Mouse (Mus musculus) kidney, postnatal 14 days (tissue): ENCODE measurements around the gene Olfr572.
A peak's percentile ranks its signal among the peaks of the same experiment; 100 is the strongest.

ENCODE experiments used
- DNase-seq: peaks from one replicate; pipeline ENCODE4 v3.0.0; 2022; ENCODE audit warnings: mixed read lengths

The Olfr572 gene

GRCm38 (mm10) chr7:102924109-102924508 lies at the start of gene Olfr572:
Gene Olfr572, plus strand, starts transcription at chr7:102924409.
- no peak for DNase-seq

DNA sequence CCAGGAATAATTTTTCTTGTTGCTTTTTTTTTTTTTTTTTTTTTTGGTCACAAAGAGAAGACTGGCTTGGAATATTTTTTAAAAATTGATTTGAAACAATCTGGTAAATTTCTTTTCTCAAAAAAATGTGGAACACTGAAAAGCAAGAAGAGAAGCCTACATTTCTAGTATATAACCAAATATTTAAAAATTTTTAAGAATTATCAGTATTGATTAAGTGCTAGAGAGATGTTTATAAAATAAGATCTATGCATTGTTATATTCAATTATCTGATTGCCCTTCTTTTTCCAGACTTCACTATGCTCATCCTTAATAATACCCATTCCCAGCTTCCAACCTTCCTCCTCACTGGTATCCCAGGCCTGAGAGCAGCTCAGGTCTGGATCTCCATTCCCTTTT lies 47.4 kb upstream of the Olfr572 start, which contains the start of gene Olfr568:
Gene Olfr568, plus strand, starts transcription at position 301 of the 400 bp plus-strand sequence.
- no peak for DNase-seq

DNA sequence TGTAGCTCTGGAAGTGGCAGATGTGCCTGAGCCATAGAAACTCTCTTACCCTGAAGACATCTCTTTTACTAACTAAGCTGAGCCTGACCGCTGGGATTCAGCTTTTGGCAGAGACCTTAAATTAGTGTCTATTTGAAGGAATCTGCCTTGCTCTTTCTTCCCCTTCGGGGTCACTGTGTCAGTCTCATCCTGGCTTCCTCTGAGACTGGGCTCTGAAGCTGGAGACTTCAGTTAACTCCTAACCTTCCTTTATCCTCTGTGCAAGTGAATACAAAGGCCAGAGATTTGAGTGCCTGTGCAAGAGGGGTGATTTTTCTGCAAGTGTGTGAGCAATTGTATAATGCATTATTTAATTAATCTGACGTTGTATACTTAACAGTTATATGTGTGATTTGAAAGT lies 33.4 kb upstream of the Olfr572 start, which contains the start of gene Olfr569:
Gene Olfr569, minus strand, starts transcription at position 101 of the 400 bp plus-strand sequence.
- DNase-seq = no peak

- no peak for DNase-seq
Observed at GRCm38 (mm10) chr7:102915261-102915660, 8.9 kb upstream of the Olfr572 start.

GRCm38 (mm10) chr7:102916405-102916804 lies 7.8 kb upstream of the Olfr572 start:
- no peak for DNase-seq

GRCm38 (mm10) chr7:102917032-102917875 lies 7.0 kb upstream of the Olfr572 start, which contains the start of gene Olfr571:
Gene Olfr571, minus strand, starts transcription at chr7:102917536.
- no peak for DNase-seq

DNA sequence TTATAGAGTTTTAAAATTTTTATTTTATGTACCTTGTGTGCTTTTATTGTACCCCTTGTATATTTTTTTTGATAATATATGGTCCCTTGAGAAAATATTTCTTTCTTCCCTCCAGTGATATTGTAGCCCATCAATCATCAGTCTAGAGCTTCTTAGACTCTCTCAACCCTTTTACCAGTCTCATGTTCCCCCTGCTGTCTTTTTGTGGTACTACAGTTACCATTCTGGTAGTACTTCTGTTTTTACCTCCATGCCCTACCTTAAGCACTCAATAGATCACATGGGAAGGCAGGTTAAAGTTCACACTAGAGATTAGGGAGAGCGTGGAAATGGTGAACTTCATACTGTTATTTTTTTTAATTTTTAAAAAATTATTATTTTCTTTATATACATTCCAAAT lies 4.6 kb upstream of the Olfr572 start:
- peak; percentile 19 for DNase-seq

DNA sequence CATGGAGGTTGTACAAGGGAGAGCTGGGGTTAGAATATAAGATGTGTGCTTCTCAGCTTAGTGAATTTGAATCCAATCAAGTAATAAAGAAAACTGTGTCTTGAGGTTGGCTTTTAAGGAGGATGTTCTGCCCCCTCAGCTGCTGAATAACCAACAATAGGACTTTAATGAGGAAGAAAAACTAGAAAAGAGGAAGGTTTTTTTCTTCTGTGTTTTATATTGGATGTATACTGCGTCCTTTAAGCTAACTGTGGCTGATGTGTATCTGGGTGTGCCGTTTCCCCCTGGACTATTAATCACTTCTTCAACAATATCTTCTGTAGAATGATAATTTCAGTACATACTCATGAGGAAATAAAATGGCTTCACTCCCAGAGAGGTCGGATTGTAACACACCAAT lies 2.9 kb downstream of the Olfr572 start:
- DNase-seq = no peak

- DNase-seq = no peak
Observed at GRCm38 (mm10) chr7:102942475-102942874, 18.3 kb downstream of the Olfr572 start, which contains the start of gene Olfr573-ps1. Gene Olfr573-ps1, minus strand, starts transcription at chr7:102942575.

DNA sequence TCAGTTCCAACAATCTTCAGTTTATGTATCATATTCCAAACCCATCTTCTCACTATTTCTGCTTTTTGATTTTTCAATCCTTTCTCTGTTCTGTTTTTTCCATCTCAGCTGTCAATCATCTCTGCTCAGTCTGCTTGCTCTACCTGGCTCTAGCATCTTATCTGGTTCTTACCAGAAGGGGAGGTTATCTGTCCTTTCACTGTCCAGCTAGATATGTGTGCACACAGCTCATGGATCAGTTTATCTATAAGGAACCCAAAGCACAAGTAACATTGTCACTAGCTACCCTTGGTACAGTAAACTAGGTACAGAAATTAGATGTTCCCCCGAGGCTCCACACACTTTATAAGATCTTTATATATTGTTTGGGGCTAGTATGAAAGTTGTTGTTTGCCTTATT lies 19.2 kb downstream of the Olfr572 start:
- DNase-seq = no peak

DNA sequence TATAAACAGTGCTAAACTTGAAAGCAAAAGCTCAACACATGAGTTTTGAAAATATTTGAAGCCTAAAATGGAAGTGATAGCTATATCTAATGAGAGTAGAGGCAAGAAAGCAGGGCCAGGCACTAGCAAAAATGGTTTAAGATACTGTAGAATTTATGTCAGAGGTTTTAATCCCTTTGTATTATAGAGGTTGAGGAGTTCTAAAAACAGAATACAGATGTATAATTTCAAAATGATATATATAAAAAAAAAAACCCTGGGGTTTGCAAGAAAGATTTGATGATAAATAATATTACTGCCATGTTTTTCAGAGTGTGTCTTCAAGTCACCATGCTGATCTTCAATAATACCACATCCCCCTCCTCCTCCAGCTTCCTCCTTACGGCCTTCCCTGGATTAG lies 24.0 kb downstream of the Olfr572 start, which contains the start of gene Olfr574:
Gene Olfr574, plus strand, starts transcription at position 301 of the 400 bp plus-strand sequence.
- DNase-seq = no peak

DNA sequence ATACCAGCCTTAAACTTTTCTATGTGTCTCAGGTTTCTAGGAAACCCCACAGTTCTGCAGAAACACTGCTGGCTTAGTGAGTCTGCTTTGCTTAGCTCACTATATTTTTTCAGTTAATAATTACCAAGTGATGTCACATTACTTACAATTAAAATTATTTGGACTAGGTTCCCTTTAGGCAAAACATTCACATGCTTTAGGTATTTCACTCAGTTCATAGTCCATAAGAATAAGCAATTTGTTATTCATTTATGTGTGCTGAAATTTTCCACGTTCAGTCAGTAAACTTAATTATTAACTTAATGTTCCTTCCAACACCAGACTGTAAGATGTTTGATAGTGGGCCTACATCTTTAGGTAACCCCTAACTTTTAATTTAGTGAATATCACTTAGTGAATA lies 26.5 kb downstream of the Olfr572 start:
- no peak for DNase-seq

DNA sequence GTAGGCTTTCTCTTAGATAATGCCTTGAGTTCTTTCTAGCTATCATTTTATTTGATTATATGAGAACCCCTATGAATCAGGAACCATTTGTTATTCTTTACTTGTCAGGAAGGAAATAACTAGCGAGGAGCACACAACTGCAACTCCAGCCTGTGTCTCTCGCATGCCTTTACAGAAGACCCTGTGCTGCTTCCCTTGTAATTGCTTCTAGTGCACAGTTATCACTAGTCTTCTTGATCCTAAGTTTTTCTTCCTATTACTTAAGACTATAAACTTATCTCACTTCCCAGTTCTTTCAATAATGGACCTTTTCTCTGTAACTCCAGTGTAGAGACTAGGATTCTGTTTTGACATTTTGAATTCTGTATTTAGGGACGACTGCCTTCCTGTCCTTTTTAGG lies 33.9 kb downstream of the Olfr572 start:
- DNase-seq = no peak

GRCm38 (mm10) chr7:102958593-102958992 lies 34.4 kb downstream of the Olfr572 start, which contains the start of gene Olfr575:
Gene Olfr575, minus strand, starts transcription at chr7:102958775.
- DNase-seq = no peak

GRCm38 (mm10) chr7:102962360-102962759 lies 38.2 kb downstream of the Olfr572 start, which contains the start of gene Olfr576:
Gene Olfr576, plus strand, starts transcription at chr7:102962660.
- no peak for DNase-seq

DNA sequence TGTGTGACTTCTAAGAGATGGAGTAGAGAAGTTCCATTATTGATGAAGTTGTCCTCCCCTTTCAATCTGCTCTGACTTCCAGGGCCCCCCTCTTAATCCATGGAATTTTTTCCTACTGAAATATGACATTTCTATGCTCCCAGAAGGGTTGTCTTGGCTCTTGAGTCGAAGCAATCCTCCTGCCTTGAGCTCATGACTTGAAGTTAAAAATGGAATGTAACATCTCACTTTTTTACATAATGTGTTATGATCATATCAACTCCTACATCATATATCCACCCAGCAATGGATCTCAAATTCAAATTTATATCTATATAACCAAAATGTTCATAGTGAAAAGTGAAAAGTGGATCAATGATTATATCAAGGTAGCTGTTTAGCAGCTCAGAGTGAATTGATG lies 50.2 kb downstream of the Olfr572 start:
- DNase-seq = no peak

GRCm38 (mm10) chr7:102975843-102976242 lies 51.6 kb downstream of the Olfr572 start, which contains the start of gene Olfr577:
Gene Olfr577, minus strand, starts transcription at chr7:102975943.
- DNase-seq = no peak
